Mouse (Mus musculus) ES-Bruce4 (cell line): ENCODE data around the gene Sorbs2.

Experiments
- CTCF ChIP-seq: IDR thresholded peaks from one replicate; pipeline ENCODE4 v1.8.1; 2011; ENCODE audit warnings: low read depth, low read length
- POLR2A ChIP-seq: IDR thresholded peaks from one replicate; pipeline ENCODE4 v1.8.1; 2011; ENCODE audit warnings: low read length; ENCODE audit not compliant: insufficient read depth

DNA sequence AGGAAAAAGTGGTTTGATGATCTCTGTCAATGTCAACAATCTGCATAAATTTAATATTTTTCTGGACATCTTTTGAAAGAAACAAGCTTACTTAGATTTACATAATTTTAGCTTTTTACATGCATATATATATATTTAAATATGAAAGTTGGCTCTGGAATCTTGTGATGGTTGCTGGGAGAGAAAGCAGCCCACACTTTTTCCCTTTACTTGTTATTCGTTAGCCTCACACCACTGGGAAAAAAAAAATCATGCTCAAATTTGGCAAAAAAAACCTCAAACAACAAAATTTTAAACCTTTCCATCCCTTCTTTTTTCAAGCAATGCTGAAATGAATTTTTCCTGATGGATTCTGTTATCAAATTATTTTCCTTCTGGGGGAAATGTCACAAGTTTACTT, 97.8 kb downstream of the Sorbs2 start:
- TF ChIP-seq CTCF (no peak), POLR2A (no peak)
